Mouse (Mus musculus): Measurements from ENCODE around the gene Prkab1.

Gene Prkab1

DNA sequence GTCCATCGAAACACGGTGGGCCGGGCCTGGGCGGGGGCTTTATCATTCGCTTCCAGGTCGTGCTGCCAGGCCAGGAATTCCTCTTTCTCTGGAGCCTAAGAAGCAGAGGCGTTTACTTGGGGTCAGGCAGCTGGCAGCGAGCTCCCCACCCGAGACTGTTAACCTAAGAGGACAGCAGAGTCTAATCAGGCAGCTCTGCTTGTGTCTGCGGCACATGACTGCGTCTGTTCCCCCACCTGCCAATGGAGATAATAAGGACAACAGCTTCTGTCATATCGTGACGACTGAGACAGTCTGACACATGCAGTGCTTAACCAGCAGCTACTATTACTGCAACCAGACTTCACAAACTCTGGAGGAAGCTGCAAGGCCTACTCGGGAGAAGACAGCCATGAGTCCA lies 2.8 kb downstream of the Prkab1 start:
- in situ Hi-C loops (cut with MboI; ENCODE audit: unreplicated experiment in 2 of 2), result loop anchor here (5.0 to 10.0 kb wide), 4 partner anchors 367 to 1373 kb away; partner anchors contain the start of gene Pebp1 (in 1 of the 2)

DNA sequence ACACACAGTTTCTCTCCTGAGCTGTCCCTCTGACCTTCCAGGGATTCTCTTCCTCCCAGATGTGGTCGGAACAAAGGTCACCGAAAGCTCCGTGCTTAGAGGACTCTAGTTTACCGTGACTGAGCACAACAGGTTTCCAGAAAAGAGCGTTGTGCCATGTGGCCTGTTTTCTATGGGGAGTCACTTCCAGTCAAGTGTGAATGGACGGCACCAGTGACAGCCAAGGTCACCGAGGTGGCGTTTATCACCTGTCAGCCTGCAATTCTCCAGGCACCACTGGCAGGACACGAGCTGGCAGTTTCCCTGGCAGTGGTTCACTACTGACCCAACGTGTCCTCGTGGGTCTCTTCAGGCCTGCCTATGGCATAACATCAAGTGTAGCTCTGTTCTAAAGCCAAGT lies 4.9 kb downstream of the Prkab1 start:
- in situ Hi-C loops (cut with MboI; ENCODE audit: unreplicated experiment in 2 of 2), result no loop called here

DNA sequence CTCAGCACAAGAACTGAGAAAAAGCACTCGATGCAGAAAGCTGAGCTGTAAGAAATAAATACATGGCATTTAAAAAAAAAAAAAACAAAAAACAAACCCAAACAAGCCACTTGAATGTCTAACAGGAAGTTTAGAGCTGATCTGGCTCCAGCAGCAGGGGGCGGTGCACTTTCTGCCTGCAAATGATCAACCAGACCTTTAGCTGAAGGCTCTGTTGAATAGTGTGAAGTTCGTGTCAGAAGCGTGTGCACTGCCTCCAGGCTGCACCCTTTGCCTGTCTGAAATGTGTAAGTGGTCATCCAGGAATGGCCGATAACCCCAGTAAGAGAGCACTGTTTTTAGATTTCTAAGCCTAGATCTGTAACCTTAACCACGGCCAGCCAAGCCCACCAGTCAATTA lies 5.5 kb downstream of the Prkab1 start:
- in situ Hi-C loops (cut with MboI; ENCODE audit: unreplicated experiment in 2 of 2), result no loop called here

DNA sequence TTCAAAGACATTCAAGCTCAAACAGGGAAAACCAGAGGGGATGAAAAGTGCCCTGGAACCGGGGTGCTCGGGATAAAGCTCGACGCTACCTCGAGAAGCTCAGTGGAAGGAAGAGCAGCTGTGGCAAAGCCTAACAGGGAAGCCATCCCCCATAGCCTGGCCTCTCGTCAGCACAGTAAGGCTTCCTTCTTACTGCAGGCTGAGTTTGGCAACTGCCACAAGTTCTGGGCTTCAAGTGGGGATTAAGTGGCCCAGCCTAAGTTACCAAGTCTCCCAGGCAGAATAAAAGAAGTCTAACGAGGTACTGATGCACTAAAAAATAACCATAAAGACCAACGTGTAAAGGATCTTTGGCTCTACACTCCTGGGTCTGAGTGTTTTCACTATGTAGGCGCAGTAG lies 6.1 kb downstream of the Prkab1 start:
- in situ Hi-C loops (cut with MboI; ENCODE audit: unreplicated experiment in 2 of 2), result no loop called here

DNA sequence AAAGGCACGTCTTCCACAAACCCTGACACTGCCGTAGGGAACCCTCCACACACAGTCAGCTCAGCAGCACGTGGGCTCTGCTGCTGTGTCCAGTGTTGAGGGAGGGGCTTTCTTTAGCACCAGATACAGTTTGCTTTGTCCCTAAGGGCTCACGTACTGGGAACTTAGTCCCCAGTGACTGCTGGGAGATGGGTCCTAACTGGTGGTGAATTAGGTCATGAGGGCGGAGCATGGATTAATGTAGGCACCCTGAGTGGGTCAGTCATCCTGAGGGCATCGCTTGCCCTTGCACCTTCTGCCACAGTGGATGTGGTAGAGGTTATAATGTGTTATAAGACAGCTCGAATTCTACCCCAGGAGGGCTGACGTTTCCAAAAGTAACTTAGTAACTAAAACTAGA lies 6.9 kb downstream of the Prkab1 start:
- in situ Hi-C loops (cut with MboI; ENCODE audit: unreplicated experiment in 2 of 2), result no loop called here

DNA sequence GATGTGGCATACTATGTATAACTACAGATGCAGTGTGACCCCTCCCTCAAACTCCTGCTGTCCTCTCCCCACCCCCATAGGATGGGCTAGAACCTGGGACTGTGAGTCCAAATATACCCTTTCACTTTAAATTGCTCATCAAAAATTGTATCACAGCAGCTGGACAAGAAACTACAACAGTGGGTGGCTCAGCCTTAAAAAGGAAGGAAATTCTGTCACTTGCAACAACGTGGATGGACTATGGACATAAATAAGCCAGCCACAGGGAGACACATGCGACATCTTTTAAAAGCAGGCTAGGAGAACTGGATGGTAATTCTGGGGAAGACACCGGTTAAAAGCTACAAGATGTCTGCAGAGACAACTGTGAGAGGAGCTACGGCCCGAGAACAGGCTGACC lies 7.8 kb downstream of the Prkab1 start:
- in situ Hi-C loops (cut with MboI; ENCODE audit: unreplicated experiment in 2 of 2), result no loop called here

DNA sequence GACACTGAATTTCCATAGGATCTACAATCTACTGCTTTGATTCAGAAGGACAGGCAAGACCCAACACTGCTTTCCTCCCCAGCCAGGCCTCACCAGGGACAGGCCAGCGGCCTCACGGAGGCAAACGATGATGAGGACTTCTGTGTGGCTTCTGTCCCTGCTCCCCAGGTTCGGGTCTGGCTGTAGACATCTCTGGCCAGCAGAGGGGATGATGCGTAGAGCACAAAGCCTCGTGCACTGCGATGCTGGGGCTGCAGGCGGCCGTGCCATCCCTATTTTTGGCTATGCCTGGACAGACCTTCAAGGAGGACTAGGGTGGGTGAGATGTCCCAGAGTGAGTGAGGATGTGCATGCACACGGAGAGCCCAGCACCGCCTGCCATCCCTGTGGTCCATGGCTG lies 10.1 kb downstream of the Prkab1 start:
- in situ Hi-C loops (cut with MboI; ENCODE audit: unreplicated experiment in 2 of 2), result no loop called here

DNA sequence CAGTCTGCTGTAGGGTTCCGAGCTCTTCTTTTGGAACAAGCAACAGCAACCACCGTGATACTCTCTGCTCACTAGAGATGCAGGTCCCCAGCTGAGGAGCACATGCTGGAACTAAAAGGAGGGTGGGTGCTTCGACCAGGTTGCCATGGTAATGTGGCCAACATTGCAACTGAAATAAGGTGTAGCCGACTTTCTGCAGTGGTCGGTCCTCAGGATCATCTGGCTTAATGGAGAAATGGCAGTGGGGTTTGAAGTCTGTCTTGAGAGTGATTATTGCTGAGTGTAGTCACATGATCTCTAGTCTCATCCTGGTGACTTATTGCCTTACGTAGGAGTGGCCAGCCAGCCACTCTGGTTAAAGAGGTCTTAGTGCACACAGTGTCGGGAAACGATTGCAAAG lies 10.5 kb downstream of the Prkab1 start:
- in situ Hi-C loops (cut with MboI; ENCODE audit: unreplicated experiment in 2 of 2), result no loop called here

DNA sequence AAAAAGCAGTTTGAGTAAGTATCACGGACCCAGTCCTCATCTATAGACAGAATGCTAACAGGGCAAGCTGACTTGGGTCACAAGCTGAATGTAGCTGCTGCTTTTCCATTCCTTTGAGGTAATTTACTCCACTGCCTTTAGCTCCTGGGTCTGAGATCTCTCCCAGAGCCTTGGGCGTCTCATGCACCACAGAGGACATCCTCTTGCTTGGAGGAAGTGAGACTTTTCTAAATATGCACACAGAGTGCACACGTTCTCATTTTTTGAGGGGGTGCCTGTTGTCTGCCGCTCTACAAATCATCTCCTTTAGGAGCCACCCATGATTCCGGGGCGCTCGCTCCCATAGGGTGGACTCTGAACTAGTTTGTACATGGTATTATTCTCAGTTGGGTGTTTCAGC lies 11.8 kb downstream of the Prkab1 start:
- in situ Hi-C loops (cut with MboI; ENCODE audit: unreplicated experiment in 2 of 2), result no loop called here

DNA sequence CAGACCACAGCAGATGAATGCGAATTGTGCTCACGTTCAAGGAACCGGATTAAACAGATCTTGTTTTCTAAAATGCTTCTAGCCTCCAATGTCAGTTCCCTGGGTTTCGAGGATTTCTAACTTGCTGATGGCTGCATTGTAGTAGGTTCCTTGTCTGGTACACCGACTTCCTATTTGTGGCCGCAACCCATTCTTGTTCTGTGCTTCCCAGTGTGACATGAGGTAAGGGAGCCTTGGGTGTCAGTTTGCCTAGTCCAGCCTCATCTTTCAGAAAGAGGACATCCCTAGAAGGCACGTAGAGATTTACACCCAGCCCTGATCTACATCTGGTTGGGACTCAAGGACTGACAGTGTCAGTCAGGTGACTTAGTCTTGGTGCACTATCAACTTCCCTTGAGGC lies 12.6 kb downstream of the Prkab1 start:
- in situ Hi-C loops (cut with MboI; ENCODE audit: unreplicated experiment in 2 of 2), result no loop called here

DNA sequence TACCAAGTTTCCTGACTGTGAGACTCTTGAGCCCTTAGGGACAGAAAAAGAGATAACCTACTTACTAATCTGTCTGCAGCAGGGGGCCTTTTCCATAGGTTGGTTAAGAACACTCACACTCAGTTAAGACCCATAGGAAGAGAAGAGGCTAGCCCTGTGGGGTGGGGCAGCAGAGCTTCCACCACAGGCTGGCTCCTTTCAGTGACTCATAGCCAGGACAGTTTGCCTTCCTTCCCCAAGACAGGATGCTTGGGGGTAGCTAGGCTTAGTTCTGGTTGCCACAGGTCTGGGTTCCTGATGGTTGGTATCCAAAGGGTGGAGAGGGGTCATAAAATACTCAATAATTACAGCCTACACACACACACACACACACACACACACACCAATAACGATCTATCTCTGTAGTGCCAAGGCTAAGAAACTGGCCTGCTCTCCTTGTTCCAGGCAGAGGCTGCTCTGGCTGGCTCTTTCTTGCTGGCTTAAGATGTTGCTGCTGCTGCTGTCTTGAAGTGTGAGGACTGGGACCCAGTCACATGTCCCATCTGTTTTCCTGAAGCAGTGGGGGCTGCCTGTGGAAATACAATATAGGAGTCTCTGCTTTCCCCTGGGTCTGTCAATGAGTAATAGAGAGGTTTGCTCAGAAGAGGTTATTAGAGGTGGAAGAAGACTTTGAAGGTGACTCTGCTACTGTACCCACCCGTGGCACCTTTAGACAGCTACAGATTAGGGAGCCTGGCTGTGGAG lies 14.3 kb downstream of the Prkab1 start:
- in situ Hi-C loops (cut with MboI; ENCODE audit: unreplicated experiment in 2 of 2), result no loop called here

DNA sequence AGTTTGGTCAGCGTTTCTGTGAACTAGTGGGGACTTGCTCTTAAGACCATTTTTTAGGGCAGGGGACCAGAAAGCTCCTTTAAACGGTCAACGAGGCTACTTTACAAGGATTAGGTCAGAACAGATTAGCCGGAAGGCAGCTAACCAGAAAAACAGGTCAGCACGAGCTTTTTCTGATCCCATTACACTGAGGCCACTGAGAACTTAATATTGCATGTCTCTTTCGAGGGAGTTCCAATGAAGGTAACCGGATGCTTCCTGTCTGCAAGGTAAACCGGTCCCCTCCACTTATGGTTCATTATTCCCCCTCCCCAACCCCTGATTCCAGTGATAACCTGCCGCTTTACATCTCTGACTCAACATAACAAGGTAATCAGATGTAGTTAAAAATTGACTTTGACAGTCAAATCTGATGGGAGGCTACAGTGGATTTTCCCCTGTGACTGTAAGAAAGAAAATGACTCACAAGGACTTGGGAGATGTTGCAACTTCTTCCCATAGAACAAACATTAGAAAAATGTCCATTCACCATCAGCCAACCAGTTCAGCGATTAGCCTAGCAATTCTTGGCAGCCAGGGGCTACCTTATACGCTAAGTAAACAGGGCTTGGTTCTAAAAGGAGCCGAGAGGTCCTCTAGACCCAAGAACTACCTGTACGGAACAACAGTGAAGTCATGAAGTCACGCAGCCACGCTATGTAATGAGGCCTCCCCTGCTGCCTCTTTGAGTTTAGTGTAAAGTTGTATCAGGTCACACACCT lies 15.0 kb downstream of the Prkab1 start:
- in situ Hi-C loops (cut with MboI; ENCODE audit: unreplicated experiment in 2 of 2), result no loop called here

DNA sequence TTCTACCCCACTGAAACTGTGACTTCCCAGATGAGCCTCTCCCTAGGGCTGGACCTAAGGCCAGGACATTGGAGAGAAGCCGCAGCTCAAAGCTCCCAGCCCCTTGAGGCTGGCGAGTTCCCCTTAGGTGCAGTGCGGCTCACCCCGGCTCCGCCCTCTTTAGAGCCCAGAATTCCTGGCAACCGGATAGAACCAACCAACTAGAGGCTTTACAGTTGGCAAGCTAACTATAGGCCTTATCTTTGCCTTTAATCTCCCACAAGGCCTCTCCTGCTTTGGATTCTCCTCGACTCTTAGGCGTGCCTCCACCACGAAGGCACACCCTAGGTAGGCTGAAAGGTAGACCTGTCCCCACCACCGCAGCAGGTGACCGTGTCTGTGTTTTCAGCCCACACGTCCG lies 16.6 kb downstream of the Prkab1 start:
- in situ Hi-C loops (cut with MboI; ENCODE audit: unreplicated experiment in 2 of 2), result no loop called here

DNA sequence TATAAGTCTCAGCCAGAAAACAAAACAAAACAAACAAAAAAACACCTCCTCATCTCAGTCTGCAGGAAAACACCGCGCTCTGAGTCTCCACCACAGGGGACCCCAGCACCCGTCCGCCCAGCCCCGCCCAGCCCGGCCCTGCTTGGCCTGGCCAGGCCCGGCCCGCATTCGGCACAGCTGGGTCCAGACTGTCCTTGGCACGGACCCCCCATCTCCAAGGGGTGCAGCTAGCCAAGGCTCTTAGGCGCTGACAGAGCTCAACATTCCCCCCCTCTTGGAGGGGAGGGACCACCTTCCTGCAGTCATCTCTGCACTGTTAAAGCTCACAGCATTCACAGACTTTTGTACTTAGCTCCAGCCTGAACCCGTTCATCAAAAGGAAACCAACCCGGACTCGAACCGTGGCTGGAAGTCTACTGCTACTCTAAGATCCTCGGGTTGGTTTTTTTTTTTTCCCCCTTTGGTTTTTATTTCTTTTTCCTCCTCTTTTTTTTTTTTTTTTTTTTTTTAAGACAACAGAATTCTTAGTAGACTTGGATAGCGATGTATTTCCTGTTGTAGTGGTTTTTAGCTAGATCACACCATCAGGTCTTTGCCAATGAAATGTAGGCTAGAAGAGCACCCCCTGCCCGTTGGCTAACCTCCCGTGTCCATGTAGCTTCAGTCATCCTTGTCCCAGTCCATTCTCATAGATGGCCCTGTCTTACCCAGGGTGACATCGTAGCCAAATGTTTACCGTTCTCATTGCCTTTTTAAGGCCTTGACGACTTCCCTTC lies 17.8 kb downstream of the Prkab1 start:
- in situ Hi-C loops (cut with MboI; ENCODE audit: unreplicated experiment in 2 of 2), result no loop called here

DNA sequence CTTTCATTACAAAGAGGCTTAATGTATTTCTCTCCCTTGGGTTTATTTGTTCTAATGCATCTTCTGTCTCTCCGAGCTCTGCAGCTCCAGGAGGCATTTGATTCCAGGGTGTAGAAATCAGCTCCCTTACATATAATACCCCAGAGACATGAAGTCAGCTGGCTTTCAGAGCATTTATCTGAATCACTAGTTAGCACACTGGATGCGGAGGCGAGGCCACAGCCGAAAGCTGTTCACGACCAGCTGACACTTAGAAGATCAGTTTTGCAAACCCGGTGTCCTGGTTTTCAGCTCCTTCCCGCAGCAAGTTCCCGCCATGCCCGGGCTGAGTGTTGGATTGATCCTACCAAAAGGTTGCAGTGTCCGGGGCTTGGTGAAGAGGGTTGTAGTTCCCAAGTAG lies 20.0 kb downstream of the Prkab1 start:
- in situ Hi-C loops (cut with MboI; ENCODE audit: unreplicated experiment in 2 of 2), result no loop called here

DNA sequence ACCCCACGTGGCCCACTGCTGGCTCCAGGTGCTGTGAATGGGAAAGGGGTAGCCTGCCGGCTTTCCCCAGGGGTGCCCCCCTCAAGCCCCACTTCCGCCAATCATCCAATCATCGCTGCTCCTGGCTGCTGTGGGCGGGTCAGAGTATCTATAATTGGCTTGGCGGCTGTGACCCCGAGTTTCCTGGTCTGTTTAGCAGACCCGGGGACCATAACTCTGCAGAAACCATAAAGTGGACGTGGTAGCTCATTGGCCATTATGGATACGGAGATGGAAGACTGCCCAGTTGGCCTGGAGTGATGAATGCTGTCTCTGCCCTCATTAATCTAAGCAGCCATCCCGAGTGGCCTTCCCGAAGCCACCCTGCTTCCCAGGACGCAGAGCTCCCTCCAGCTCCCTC lies 20.5 kb downstream of the Prkab1 start:
- in situ Hi-C loops (cut with MboI; ENCODE audit: unreplicated experiment in 2 of 2), result no loop called here

DNA sequence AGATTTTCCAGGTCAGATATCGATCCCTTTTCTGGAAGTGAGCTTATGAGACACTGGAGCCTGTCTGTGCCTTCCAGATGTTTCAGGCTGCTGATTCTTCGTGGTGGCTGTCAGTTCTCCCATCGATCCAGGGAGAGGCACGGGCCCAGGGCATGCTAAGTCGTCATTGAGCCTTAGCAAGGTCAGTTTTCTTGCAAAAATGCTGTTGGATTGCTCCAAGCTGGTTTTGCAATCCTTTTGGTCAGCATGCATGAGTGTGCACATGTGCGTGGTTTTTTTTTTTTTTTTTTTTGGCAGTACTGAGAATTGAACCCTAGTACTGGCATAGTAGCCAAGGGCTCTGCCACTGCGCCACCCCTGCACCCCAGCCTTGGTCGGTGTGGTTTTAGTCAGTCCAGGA lies 21.2 kb downstream of the Prkab1 start:
- in situ Hi-C loops (cut with MboI; ENCODE audit: unreplicated experiment in 2 of 2), result no loop called here

DNA sequence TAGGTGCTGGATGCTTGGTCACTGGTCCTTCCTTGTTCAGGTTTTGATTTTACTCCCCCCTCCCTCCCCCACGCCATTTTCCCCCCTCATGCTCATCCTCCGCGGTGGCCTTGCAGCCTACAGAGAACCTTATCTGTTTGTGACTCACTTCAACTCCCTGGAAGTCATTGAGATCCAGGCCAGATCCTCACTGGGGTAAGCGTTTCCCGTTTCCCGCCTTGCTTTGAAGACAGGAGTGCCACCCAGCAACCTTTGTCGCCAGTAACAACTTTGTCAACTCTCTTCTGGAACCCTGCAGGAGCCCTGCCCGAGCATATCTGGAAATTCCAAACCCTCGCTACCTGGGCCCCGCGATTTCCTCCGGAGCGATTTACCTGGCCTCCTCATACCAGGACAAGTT lies 26.9 kb downstream of the Prkab1 start:
- in situ Hi-C loops (cut with MboI; ENCODE audit: unreplicated experiment in 2 of 2), result no loop called here

DNA sequence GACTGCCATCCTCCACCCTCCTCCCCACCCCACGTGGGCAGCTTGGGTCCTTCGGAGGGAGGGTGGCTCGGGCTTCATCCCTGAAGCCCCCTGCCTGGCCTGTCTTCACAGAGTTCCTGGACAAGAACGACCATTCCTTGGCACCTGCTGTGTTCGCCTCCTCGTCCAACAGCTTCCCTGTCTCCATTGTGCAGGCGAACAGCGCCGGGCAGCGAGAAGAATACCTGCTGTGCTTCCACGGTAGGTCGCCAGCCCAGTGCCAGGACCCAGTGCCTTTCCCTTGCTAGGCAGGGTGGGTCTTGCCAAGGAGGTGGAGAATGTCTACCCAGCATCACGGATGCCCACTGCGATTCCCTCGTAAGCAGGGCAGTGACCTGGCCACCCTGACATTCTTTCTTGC lies 30.2 kb downstream of the Prkab1 start:
- in situ Hi-C loops (cut with MboI; ENCODE audit: unreplicated experiment in 2 of 2), result no loop called here

DNA sequence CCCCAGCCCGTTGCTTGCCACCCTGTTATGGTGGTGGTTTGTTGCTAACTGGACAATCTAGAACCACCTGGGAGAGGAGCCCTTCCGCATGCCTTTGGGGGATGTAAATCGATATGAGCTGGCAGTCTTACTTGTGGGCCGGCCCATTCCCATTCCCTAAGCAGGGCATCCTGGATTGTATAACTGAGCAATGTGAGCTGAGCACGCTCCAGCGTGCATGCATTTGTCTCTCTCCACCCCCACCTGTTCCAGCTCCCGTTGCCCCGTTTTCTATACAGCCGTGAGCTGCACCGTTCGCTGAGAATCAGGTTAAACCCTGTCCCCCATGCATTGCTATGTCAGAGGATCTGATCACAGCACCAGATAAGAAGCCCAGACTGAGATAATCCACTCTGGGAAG lies 32.6 kb downstream of the Prkab1 start:
- in situ Hi-C loops (cut with MboI; ENCODE audit: unreplicated experiment in 2 of 2), result no loop called here

DNA sequence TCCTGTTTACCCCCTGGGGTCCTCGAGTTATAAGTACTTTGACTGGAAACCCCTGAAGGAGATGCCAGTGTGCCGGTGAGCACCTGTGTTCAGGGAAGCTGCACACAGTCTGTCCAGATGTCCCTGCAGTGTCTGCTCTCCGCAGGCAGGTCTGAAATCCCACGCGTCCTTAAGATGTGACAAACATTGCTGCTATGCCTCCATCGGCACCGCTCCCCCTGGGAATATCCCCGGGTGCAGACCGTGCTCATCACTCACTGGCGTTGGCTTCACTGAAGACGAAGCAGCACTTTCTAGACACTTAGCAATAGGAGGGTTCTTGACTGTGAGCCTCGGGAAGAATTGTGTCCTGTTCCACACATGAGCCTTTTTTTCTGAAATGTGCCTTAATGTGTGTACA lies 37.0 kb downstream of the Prkab1 start:
- in situ Hi-C loops (cut with MboI; ENCODE audit: unreplicated experiment in 2 of 2), result no loop called here

DNA sequence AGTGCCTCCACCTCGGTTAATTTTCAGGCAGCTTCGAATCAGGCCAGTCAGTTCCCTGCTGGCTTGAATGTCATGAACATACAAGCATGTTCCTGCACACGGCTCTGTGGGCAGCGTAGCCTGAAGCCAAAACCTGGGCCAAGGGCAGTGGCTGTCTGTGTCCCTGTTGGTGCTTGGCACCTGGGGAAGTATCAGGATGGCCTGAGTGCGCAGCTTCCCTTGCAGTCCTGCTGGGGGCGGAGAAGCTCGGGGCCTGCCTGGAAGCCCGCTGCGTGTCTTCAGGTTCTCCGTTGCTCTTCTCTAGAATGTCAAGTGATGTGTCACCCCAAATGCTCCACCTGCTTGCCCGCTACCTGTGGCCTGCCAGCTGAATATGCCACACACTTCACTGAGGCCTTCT lies 39.2 kb downstream of the Prkab1 start:
- in situ Hi-C loops (cut with MboI; ENCODE audit: unreplicated experiment in 2 of 2), result no loop called here
